Mouse (Mus musculus) B cell, adult 2 months (primary cell): ENCODE results near the gene Dlg2.

Experiments used
- DNase-seq, 2 experiments: peaks; one replicate each; pipeline ENCODE4 v3.0.0; 2022

Dlg2 gene

DNA sequence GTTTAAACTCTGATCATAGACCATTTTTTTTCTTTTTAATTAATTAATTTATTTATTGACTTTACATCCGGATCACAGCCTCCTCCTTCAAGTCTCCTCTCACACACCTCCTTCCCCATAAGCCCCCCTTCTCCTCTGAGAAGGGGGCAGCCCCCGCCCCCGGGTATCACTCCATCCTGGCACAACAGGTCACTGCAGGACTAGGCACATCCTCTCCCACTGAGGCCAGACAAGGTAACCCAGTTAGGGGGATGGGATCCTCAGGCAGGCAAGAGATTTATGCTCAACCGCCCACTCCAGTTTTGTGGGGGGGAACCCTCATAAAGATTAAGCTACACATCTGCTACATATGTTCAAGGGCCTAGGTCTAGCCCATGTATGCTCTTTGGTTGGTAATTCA lies 1636.6 kb downstream of the Dlg2 start:
- no peak for DNase-seq

DNA sequence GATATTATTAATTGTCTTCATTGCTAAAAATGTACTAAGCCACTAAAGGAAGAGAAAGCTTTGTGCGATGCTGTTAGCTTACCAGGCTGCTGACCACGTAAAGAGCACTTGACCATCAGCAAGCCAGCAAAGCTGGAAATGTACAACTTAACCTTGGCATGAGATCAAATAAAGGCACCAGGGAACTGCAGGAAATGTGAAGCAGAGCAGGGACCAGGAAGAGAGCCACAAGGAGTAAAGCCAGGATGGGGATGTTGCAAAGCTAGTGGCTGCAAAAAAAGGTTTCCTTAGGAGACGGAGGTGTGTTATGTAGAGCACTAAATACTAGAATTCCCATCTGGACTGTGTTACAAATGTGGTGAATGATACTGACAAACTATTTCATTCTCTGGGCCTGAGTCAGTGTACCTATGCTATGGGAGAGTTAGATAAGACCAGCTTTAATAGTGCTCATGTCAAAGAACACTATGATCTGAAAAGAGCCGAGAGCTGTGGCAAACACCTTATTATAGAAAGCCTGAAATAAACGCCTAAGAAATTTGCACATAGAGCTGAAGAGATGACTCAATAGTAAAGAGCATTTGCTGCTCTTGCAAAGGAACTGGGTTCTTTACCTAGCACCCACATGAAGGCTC lies 1638.9 kb downstream of the Dlg2 start:
- no peak for DNase-seq

DNA sequence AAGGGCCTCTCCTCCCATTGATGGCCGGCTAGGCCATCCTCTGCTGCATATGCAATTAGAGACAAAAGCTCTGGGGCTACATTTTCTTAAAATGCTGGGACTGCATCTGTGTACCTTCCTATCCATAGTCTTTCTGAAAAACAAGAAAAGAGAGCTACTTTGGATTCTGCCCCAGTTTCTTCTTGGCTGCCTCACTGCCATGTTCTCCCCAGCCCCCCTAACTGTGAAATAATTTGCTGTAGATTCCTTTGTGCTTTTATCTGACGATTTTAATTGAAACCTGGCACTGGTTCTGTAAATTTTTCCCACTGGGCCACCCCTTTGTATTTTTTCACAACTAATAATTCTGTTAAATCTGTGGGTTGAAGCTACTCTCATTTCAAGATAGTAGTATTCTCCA lies 1646.8 kb downstream of the Dlg2 start:
- no peak for DNase-seq

DNA sequence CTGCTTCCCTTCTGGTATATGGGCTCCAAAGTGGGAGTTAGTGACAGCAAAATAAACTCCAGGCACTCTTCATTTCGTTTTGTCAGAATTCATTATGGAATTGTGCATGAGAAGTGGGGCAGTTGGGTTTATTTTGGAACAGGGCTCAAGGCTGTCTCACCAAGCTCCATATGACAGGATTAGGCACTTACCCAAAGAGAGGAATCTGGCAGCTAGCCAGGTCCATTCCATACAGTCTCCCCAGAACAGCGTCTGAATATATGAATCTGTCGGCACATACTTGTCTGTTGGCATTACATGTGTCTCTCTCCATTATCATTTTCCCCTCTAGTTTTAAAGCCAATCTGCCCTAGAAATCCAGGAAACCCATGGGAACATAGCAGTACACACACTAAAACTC lies 1649.4 kb downstream of the Dlg2 start:
- no peak for DNase-seq

DNA sequence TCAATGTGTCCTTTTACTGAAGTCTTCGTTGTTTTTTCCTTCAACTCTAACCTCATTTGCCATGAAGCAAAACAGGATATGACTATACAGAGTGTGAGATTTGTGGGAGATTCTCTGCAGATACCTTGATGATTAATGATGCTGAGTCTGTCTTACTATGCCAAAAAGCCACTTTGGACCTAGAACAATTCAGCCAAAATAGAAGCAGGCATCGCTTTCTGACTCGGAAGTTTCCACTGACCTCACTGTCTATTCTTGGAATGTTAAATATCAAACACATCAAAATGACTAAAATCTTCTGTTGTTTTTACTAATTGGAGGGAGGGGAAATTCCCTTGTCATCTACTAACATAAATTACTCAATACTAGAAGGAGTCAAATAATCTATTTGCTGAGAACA lies 1657.8 kb downstream of the Dlg2 start:
- no peak for DNase-seq

DNA sequence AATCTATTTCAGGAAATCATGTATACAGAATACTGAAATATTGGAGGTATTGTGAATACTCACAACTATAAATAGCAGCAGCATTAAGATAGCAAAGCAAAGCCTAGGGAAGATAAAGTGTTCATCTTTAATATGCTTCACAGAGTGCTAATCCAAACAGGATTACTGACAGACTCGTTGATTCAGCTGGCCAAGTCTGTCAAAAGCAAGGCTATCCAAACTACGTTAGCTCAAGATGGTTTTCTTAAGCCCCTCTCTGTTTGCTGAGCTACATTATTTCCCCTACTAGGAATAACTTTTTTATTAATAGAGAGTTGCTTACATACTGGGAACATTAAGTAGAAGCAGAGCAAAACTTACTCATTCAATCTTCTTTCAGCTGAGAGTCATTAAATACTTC lies 1659.2 kb downstream of the Dlg2 start:
- no peak for DNase-seq

DNA sequence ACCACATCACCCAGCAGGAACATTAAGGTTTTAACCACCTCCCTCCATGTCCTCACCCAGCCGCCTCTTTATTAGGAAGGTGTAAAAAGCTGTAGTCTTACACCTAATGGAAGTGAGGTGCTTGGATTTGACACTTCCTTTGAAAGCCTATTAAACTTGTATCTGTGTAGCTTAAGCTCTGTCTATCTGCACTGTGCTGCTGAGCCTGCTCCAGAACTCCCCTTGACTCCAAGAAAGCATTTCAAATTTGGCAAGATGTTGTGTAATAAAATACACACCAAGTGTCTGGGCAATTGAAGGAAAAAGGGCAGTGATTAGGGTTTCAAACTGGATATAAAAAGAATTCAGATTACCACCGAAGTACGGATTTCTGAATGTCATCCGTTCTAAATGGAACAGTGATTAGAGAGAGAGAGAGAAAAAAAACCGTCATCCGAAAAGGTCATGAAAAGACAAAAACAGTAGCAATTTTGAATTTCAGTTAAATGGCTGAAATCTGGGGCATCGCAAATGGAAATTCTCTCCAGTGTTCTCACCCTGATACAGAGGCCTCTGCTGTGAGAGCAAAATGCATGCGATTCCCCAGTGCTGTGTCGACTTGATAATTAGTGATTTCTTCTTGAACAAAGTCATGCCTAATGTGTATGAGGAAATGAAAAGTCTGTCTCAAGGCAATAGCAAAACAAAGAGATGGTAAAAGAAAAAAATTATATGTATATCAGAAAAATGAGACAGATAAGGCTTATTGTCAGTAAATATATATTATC lies 1663.8 kb downstream of the Dlg2 start:
- no peak for DNase-seq

DNA sequence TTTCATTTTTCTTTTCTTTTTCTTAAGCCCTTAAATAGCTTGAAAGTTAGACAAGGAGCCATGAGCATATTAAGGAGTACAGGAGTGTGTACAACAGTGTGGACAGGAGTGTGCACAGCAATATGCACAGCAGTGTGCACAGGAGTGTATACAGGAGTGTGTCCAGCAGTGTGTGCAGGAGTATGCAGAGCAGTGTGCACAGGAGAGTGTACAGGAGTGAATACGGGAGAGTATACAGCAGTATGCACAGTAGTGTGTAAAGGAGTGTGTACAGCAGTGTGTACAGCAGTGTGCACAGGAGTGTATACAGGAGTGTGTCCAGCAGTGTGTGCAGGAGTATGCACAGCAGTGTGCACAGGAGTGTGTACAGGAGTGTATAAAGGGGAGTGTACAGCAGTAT lies 1671.0 kb downstream of the Dlg2 start:
- no peak for DNase-seq

DNA sequence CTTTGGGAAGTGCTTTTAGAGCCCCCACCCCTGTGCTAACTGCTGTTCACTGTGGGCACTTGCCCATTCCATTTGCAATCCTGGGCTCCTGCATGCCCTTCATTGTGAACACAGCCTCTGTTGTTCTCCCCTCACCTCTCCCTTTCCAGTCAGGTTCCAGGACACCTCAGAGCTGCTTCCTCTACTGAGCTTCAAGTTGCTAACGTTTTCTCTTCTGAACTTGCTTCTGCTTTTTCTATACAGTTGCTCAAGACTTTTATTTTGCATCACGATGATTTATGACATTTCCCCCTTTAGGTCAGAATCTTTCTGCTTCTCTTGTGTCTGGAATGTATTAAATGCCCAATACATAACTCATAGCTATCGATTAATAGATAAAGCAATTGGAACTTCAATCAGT lies 1674.3 kb downstream of the Dlg2 start:
- DNase-seq, result no peak

DNA sequence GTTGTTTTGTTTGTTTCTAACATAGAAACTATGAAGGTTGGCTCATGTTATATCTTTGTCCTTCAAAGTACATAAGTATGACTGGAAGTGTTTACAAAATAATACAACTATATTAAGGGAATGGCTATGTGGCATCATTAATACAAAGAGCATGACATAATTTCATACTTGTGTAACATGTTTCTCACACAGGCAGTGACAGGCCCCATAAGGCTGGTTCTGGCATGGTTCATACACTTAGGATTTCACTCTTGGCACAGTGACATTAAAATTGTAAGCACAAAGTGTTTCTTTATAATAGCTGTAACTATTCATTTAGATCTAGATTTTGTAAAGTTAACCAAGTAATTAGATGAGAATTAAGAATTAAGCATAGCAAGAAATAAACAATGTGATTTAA lies 1678.1 kb downstream of the Dlg2 start:
- DNase-seq, result no peak

DNA sequence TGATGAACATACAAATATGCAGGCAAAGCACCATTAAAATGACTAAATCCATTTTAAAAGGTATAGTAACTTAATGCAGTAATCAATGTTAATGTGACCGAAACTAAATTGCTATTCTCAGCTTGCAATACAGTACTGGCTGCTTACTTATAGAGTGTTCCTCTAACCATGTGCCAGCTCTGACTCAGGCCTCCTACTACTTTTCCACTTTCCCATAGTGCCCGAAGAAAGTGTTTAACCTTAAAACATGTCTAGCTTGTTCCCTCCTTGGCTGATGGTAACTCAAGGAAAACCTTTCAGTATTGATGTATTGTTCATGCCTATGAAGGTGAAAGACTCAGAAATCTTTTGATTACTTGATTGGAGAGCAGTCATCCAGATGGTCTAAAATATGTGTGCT lies 1686.7 kb downstream of the Dlg2 start:
- no peak for DNase-seq

DNA sequence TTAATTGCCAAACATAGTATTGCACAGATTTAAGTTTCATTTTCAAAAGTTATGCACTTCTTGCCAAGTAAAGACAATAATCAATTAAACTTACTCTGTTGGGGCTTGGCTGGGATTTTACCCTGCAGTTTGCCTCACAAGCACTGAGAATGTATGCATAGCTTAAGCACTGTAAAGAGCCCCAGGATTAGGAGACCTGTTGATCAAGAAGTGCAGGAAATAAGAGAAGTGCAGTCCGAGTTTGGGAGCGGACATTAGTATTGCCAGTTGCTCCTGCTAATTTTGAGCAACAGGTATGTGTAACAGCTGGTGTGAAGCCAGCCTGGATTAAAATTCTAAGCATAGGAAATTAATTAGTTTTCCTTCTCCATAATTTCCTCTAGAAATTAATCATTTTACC lies 1687.8 kb downstream of the Dlg2 start:
- DNase-seq, result no peak

DNA sequence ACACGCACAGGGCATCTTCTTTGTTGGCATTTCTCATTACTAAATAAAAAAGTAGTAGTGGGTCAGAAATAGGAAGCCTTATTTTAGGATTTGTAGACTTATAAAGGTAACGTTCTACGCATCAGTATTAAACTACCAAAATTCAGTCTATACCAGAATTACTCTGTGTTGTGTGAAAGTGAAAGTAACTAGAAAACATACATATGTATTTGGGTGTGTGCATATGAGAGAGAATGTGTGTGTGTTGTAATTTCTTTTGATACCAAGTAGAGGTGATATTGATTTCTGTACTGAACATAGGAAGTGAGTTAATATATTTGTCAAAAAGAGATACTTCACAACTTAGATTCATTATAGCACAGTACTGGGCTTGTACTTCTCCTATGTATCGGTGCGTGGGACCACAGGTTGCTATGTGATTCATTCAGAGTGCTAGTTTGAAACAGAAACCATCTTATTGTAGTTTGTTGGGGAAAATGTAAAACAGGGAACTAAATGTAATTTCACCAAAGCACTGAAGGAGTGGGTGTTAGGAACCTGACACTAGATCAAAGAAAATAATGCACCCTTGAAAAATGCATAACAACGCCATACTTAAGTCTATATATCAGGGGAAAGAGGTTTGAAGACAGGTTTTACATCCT lies 1688.5 kb downstream of the Dlg2 start:
- DNase-seq, result no peak

DNA sequence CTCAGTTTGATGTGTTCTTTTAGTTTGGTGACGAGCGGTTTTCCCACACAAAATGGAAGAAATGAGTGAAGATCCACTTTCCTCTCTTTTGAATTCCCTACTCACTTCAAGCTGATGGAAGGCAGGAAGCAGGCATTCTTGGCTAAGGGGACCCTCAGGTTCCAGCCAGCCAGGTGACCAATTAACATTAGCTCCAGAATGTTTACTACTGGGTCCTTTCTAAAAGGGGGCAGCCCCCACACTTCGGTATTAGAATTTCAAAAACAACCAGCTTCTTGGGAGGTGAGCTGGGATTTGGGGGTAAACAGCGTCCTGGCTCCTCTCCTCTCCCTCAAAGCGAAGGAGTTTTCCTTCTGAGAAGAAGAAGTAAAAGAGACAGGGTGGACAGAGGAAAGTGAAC lies 1703.6 kb downstream of the Dlg2 start:
- DNase-seq, result no peak

DNA sequence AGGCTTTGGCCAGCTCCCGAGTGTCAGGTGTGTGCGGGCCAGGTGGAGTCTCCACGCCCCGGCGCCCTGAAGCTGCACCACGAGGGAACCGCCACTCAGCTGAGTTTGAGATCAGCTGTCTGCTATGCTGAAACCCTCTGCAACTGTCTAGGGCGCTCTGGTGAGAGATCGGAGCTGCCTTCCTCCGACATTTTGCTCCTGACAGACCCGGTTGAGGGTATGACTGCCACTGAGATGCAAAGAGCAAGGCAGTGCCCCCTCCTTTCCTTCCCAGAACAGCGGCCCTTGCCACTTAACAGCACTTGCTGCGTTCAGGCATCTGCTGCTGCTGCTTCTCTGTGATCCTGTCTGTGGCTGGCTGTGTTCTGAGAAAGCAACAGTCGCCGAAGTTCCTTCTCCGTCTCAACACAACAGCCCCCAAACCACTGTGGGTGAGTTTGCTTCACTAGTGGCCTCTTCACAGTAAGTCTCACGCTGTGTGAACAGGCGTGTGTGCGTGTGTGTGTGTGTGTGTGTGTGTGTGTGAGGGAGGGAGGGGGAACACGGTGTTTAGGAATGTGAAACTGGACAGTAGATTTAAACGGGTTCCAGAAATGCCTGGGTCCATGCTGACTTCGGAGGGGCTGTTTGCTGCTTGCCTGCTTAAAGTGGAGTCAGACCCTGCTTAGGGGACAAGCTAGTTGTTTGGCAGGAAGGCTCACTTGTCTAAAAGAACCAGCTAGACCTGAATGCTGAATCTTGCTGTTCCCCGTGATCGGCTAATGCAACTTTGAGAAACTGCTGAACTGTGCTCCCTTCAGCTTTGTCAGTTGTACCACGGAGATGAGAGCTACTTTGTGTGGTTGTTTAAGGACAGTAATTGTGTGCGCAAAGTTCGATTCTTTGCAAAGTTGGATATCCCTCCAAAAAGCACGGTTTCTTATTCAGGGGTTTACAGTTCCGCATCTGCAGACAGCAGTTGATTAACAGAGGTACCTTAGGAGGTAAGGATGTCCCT lies 1704.4 kb downstream of the Dlg2 start:
- peak; percentile 2 to 7 for DNase-seq

DNA sequence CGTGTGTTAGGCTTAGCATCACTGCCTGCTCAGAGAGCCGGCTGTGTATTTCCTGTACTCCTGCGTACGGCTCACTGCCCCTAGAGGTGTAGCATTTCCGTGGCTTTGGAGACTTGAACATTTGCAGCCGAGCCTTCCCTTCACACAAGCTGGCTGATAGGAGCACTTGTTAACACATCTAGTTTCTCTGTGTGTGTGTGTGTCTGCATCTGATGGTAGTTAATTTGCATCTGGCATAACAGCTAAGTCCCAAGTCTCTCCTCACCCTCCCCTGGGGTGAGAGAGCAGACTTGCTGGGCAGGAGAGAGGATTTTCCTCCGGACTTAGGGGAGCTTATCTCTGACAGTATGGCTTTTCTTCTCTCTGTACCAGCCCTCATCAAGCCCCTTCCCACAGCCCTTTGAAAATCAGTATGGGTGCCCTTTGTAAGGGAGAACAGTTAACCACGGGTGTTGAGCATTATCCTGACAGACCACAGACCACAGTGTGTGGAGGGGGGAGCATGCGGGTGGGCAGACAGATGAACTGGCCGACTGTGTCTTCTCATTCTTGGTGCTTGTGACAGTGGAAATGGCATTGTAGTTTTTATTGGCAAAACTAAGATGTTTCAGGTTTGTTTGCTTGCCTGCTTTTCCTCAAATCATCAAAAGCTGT lies 1705.6 kb downstream of the Dlg2 start:
- peak in 1 of 2 experiments; percentile 2 for DNase-seq

DNA sequence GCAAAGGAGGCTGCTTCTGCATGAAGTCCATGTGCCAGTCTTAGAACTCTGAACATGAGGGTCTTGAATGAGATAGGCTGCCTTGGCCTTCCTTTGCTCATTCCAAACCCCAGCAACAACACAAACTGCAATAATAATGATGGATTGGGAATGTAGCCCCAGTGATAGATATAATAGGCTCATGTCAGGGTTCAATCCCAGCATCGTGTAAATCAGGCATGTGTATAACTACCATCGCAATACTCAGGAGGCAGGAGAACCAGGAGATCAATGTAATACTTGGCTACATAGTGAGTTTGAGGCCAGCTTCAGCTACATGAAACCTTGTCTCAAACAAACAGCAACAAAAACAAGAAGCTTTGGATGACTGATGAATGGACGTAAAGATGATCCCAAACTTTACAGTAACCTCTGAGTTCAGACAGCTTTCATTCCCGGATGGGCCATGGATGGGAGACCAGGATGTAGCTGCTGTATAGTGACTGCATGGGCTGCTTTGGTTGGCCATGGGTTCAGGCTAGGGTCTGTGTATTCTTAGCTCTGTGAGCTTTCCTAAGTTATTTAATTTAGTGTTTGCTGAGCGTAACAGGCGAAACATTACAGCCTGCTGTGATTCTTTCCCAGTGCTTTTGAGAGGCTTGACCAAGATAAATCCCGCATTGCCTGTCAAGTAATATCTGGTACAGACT lies 1708.0 kb downstream of the Dlg2 start:
- DNase-seq, result no peak

DNA sequence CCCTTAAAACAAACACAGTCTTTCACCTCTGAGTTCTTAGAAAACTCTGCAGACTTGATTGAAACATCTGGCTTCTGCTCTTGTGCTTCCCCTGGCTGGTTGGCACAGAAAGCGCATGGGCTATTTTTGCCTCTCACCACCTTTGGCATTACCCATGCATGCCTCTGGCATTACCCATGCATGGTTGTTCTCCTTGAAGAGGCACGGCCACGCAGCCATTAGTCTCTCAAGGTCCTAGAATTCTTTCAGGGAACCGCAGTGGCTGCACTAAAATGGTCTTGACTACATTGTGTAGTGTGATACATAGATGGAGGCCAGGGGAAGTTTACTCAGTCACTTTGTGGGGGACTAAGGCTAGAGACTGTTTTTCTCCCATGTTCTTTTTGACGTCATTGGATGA lies 1709.9 kb downstream of the Dlg2 start:
- DNase-seq, result no peak

DNA sequence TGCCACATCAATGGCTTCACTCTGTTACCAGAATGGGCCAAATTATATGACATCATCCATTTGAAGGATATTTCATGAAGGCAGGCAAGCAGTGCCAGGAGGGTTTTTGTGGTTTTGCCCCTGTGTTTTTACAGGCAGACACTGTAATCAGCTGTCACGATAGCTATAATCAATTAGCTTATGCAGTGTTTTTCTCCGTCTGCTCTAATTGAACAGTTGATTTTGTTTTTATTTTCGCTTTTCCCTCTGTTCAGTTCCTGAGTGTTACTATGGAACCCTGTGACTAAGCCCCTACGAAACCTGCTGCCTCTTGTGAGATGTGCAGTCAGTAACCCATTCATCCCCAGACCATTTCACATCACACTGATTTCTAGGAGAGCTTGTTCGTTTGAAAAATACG lies 1712.7 kb downstream of the Dlg2 start:
- DNase-seq, result no peak

DNA sequence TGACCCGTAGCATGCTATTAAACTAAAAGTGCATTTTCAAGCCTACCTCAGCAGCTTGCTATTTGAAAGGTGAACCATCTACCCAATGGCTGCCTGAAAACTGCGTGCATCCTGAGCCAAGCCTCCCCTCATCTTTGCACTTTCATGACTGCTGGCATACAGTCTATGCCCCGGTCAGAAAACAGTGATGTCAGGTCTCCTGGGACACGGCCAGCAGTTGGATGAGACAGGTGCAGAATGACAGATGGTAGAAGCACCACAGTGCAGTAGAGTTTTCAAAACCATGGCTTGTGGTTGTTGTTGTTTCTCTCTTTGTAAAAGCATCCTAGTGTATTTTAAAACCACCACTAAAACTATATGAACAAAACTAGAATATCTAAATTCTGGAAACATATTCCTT lies 1719.5 kb downstream of the Dlg2 start:
- no peak for DNase-seq

DNA sequence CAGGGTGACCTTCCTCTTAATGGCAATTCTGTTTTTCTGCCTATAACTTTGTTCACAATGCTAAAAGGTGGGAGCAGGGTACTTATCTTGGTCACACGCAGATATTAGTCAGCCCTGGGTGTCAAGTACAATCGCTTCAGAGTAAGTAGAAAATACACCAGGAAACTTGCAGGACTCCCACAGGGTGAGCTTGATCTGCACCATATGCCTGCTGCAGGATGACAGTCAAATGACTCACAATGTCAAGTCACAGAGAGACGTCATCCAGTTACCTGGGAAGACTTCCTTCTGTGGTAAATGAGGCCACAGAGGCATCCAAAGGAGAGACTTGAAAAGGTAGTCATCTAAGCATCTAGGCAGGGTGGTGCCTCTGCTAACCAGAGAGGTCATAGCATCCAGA lies 1721.1 kb downstream of the Dlg2 start:
- no peak for DNase-seq

DNA sequence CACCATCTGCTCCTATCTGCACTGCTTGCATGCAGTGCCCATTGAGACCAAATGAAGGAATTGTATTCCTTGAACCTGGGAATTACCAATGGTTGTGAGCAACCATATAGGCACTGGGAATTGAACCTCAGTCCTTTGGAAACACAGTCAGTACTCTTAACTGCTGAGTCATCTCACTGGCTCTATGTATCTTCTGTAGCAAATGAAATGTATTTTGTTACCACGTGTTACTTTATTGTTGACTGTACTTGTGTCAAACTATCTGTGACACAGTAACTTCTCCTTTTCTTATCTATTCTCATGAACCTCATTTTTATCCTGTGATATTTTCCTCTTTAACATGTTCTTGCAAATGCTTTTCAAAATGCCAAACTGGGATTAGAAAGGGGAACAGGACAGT lies 1722.7 kb downstream of the Dlg2 start:
- no peak for DNase-seq
